Mouse (Mus musculus) stomach, postnatal 0 days (tissue): ENCODE data around the gene Wdr31. TPM values are rescaled to one million over a fixed set of nuclear protein-coding genes. Genes with fewer than 3 reads are reported as not detected.

ENCODE experiments used
- ATAC-seq: fragments of 200-750 bp; cut with Nextera tagmentation; 2 replicates; pipeline ENCODE4 v1.8.0; 2017; ENCODE audit not compliant: low FRiP score, low TSS enrichment
- DNase-seq: peaks from one replicate; pipeline ENCODE4 v3.0.0-alpha.2; 2016; ENCODE audit warnings: low spot score
- H3K27ac ChIP-seq: fragments of 300-500 bp; sonication (generic); replicated peaks from 2 replicates; pipeline ENCODE4 v1.5.1; 2014; ENCODE audit warnings: mild to moderate bottlenecking, control low read depth
- H3K27me3 ChIP-seq: fragments of 300-500 bp; sonication (generic); 2 replicates; pipeline ENCODE4 v1.6.1; 2014; ENCODE audit warnings: low read length; ENCODE audit not compliant: control insufficient read depth, insufficient read depth
- H3K36me3 ChIP-seq: fragments of 300-500 bp; sonication (generic); 2 replicates; pipeline ENCODE4 v1.6.1; 2014; ENCODE audit warnings: low read length, mixed read lengths; ENCODE audit not compliant: control insufficient read depth, insufficient read depth
- H3K4me1 ChIP-seq: fragments of 300-500 bp; sonication (generic); replicated peaks from 2 replicates; pipeline ENCODE4 v1.6.1; 2014; ENCODE audit warnings: antibody characterized with exemption; ENCODE audit not compliant: control insufficient read depth, insufficient read depth
- H3K4me2 ChIP-seq: fragments of 300-500 bp; sonication (generic); replicated peaks from 2 replicates; pipeline ENCODE4 v1.6.1; 2014; ENCODE audit warnings: low read depth, mild to moderate bottlenecking, control low read depth, moderate library complexity
- H3K4me3 ChIP-seq: fragments of 300-500 bp; sonication (generic); 2 replicates; pipeline ENCODE4 v1.5.1; 2014; ENCODE audit warnings: low read depth, low read length, control low read depth
- H3K9ac ChIP-seq: fragments of 300-500 bp; sonication (generic); 2 replicates; pipeline ENCODE4 v1.6.1; 2014; ENCODE audit warnings: mild to moderate bottlenecking, low read length, control low read depth, mixed read lengths
- H3K9me3 ChIP-seq: fragments of 300-500 bp; sonication (generic); 2 replicates; pipeline ENCODE4 v1.6.1; 2016; ENCODE audit warnings: low read length; ENCODE audit not compliant: control insufficient read depth
- CTCF ChIP-seq: IDR thresholded peaks from 2 replicates; pipeline ENCODE4 v1.5.1; 2016; ENCODE audit warnings: antibody characterized with exemption, low read depth, mild to moderate bottlenecking, moderate library complexity
- EP300 ChIP-seq: optimal IDR thresholded peaks from 2 replicates; pipeline ENCODE3; 2016; ENCODE audit warnings: antibody characterized with exemption
- WGBS: fragments of 180-500 bp; shearing (Covaris S2); extraction: QIAGEN DNeasy Blood & Tissue Kit; methylation state at CpG from one replicate; pipeline ENCODE4 v1.1.7; 2014; 5-methylcytosine and 5-hydroxymethylcytosine counted together
- polyA plus RNA-seq: library from polyadenylated mRNA; unstranded; fragments of >200 nt; fragmentation: Nextera tagmentation; extraction: Ambion mirVana; gene quantifications from 2 replicates; pipeline ENCODE4 v1.2.1, GENCODE M21; 2015

Wdr31 gene
- polyA plus RNA-seq, 1 experiment from 2014 or later = 2.3 TPM

DNA sequence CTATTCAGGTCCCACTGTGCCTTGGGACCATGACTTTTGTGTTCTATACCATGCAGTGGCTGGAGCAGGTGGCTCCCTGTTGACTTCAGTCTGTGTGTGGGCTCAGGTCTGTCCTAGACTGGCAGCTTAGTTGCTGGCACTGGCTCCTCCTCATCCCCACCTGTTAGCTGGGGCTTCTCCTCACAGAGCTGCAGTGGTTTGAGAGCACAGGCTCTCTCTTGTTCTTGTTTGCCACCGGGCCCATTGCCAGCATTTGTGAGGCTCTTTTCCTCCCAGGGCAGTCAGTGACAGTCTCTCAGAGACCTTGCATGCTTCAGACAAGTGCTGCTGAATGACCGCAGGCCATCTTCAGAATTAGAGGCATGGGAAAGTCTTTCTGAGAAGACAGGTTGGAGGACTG is 22.0 kb upstream of the Wdr31 start:
- Histone ChIP-seq H3K27ac (no peak overlapping the region), H3K9ac (no peak overlapping the region), H3K4me1 (peaks cover 3% of the 10 kb centered on the region; the same call in 1 of the 2 replicates), H3K4me2 (no peak overlapping the region), H3K9me3 (no peaks in the 10 kb centered on the region), H3K27me3 (no peaks in the 10 kb centered on the region), H3K36me3 (no peaks in the 10 kb centered on the region), H3K4me3 (no peak overlapping the region)
- DNase-seq = no peak
- no peak for TF ChIP-seq CTCF
- no peak for TF ChIP-seq EP300
- ATAC-seq = no peak
- WGBS = 82% methylated on average over 2 of the region's 2 CpGs

DNA sequence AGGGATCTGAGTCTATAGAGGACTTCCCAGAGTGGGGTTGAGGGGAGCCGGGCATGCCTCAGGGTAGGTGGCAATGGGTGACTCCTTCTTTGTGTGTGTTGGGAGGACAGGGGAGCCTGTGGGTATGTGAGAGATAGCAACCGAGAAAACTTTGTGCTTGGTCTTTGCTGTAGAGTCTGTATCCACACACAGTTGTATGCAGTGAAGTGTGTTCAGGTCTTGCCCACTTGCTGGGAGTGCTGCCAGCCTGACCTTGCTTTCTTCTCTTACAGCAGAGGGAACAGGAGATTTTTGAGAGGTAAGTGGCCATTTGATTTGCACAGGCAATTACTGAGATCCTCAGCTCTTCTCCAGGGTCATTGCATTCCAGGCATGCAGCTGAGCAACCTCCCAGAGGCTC is 17.2 kb upstream of the Wdr31 start:
- 90% methylated on average over 2 of the region's 2 CpGs for WGBS
- no peaks in the 10 kb centered on the region for H3K4me1 ChIP-seq
- no peak for ATAC-seq
- H3K36me3 ChIP-seq = no peaks in the 10 kb centered on the region
- no peak overlapping the region for H3K27ac ChIP-seq
- H3K4me3 ChIP-seq = no peak overlapping the region
- H3K27me3 ChIP-seq = no peaks in the 10 kb centered on the region
- no peak overlapping the region for H3K9ac ChIP-seq
- H3K9me3 ChIP-seq = no peaks in the 10 kb centered on the region
- no peak overlapping the region for H3K4me2 ChIP-seq
- TF ChIP-seq CTCF (no peak), EP300 (no peak)
- no peak for DNase-seq

DNA sequence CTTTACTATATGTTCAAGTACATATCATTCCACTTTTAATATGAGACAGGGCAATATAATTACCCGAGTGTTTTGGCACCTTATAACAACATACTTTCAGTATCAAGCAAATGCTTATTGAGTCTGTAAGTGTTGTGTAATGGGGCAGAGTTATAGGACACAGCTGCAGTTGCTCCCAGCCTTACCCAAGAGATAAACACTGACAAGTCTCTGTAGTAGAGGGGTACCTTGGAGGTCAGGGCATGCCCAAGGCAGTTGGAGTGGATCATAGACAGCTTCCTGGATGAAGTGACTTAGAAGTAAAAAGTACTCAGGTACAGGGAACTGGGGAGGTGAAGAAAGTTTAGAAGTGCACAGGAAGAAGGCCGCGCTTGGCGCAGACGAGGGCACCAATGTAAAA is 16.5 kb upstream of the Wdr31 start:
- no peak overlapping the region for H3K4me2 ChIP-seq
- no peaks in the 10 kb centered on the region for H3K36me3 ChIP-seq
- no peak overlapping the region for H3K27ac ChIP-seq
- H3K9ac ChIP-seq = no peak overlapping the region
- H3K4me1 ChIP-seq = no peaks in the 10 kb centered on the region
- H3K4me3 ChIP-seq = no peak overlapping the region
- H3K27me3 ChIP-seq = no peaks in the 10 kb centered on the region
- no peak for ATAC-seq
- no peaks in the 10 kb centered on the region for H3K9me3 ChIP-seq
- WGBS = 81% methylated on average over 5 of the region's 5 CpGs
- TF ChIP-seq CTCF (no peak), EP300 (no peak)
- no peak for DNase-seq

DNA sequence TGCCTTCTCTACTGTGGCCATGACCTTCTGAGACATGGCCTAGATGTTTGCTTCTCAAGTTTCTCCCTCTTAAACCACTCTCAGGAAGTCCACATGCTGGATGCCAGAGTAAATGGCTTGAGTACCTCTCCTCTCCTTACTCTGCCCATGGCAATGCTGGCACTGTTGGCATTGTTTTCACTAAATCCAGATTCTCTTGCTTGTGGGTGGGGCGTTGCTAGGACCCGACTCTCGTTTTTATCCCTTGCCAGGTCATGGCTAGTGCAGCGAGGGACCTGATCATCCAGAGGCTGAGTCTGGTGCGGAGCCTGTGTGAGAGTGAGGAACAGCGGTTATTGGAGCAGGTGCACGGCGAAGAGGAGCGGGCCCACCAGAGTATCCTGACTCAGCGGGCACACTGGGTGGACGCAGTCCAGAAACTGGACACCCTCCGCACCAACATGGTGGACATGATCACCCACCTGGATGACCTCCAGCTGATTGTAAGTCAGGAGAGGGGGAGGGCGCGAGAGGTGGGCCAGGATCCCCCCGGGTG is 15.5 kb upstream of the Wdr31 start:
- H3K4me3 ChIP-seq = no peak overlapping the region
- no peaks in the 10 kb centered on the region for H3K4me1 ChIP-seq
- H3K36me3 ChIP-seq = no peaks in the 10 kb centered on the region
- no peak for ATAC-seq
- no peaks in the 10 kb centered on the region for H3K27me3 ChIP-seq
- H3K27ac ChIP-seq = no peak overlapping the region
- H3K4me2 ChIP-seq = no peak overlapping the region
- no peak for DNase-seq
- H3K9ac ChIP-seq = no peak overlapping the region
- WGBS = 93% methylated on average over 15 of the region's 15 CpGs
- TF ChIP-seq EP300 (no peak), CTCF (no peak)
- H3K9me3 ChIP-seq = no peaks in the 10 kb centered on the region

DNA sequence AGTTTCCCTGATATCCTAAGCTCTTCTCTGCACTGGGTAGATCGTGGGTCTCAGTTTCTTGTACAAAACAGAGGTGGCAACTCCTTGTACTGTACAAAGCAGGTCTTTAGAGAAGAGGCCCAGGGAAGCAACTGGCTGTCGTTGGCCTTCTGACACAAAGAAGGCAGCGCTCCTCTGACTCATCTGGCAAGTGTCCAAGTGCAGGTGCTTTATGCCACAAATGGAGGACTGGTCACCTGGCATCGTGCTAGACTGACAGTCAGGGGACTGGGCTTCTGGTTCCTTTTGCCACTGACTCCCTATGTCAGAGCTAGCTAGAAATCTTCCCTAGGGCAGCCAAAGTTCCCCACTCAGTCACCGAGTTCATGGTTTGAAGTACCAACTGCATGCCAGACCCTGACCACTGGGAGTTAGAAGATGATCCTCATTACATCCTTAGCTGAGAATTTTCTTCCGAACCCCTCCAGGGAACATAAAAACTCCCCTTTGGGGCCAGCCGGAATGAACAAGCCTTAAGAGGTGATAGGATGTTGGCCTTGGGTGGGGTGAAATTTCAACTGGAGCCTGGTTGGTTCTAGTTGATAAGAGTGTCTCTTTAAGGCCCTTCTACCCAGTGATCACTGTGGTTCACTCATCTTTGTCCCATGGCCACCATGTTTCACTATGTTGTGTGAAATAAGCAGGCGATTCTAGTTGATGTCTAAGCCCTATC is 14.9 kb upstream of the Wdr31 start:
- ATAC-seq (peak; percentile 65), DNase-seq (peak; percentile 76)
- TF ChIP-seq EP300 (no peak), CTCF (no peak)
- WGBS = 68% methylated on average over 8 of the region's 8 CpGs
- H3K9me3 ChIP-seq = no peaks in the 10 kb centered on the region
- H3K27me3 ChIP-seq = no peaks in the 10 kb centered on the region
- H3K4me1 ChIP-seq = peaks cover 3% of the 10 kb centered on the region; the same call in 1 of the 2 replicates
- no peak overlapping the region for H3K4me3 ChIP-seq
- no peak overlapping the region for H3K4me2 ChIP-seq
- no peaks in the 10 kb centered on the region for H3K36me3 ChIP-seq
- H3K27ac ChIP-seq = peak overlapping the region; percentile 73
- no peak overlapping the region for H3K9ac ChIP-seq

DNA sequence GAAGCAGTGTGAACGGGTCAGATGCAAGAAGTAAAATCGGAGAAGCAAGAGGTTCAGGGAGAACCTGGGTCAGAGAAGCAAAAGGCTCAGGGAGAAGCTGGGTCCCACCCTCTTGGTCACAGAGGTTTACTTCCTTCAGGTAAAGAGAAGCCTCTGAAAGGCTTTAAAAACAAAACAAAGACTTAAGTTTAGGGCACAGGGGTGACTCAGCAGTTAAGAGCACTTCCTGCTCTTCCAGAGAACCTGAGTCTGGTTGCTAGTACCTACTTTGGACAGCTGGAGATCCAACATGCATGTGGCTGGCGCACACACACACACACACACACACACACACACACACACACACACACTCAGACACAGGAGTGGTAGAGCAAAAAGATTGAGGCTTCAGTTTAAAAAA is 14.2 kb upstream of the Wdr31 start:
- no peak overlapping the region for H3K9ac ChIP-seq
- no peaks in the 10 kb centered on the region for H3K27me3 ChIP-seq
- peaks cover 3% of the 10 kb centered on the region; the same call in 1 of the 2 replicates for H3K4me1 ChIP-seq
- no peaks in the 10 kb centered on the region for H3K36me3 ChIP-seq
- no peaks in the 10 kb centered on the region for H3K9me3 ChIP-seq
- no peak overlapping the region for H3K4me3 ChIP-seq
- TF ChIP-seq CTCF = no peak
- TF ChIP-seq EP300 = no peak
- DNase-seq (no peak), ATAC-seq (peak; percentile 56)
- 74% methylated on average over 3 of the region's 3 CpGs for WGBS
- no peak overlapping the region for H3K4me2 ChIP-seq
- H3K27ac ChIP-seq = peak overlapping the region; percentile 73
